Mouse (Mus musculus) E14TG2a.4 (cell line): ENCODE data around the gene Ttf1.

Experiments
- H3K27me3 ChIP-seq: 2 replicates; pipeline ENCODE4 v1.6.1; 2014; ENCODE audit warnings: low read length, control low read depth; ENCODE audit not compliant: insufficient read depth
- H3K36me3 ChIP-seq: 2 replicates; pipeline ENCODE4 v1.6.1; 2014; ENCODE audit warnings: low read length, control low read depth; ENCODE audit not compliant: insufficient read depth
- H3K4me1 ChIP-seq: replicated peaks from 2 replicates; pipeline ENCODE4 v1.6.1; 2014; ENCODE audit warnings: low read depth, low read length, control low read depth
- H3K4me3 ChIP-seq: replicated peaks from 2 replicates; pipeline ENCODE4 v1.5.1; 2014; ENCODE audit warnings: mild to moderate bottlenecking, low read length
- H3K9me3 ChIP-seq: 2 replicates; pipeline ENCODE4 v1.6.1; 2014; ENCODE audit warnings: low read length, control low read depth
- CTCF ChIP-seq: conservative IDR thresholded peaks from 2 replicates; pipeline ENCODE4 v1.5.1; 2014; ENCODE audit warnings: low read length
- NANOG ChIP-seq: IDR thresholded peaks from 2 replicates; pipeline ENCODE4 v1.6.1; 2014; ENCODE audit warnings: borderline replicate concordance, low read length, mixed read lengths
- POU5F1 ChIP-seq: IDR thresholded peaks from 2 replicates; pipeline ENCODE4 v1.6.1; 2014; ENCODE audit warnings: low read length, borderline replicate concordance

Gene Ttf1

GRCm38 (mm10) chr2:29060135-29060597 is at the start of gene Ttf1:
Gene Ttf1 (plus strand): TSS chr2:29060262.
- TF ChIP-seq NANOG, result no peak
- no peak for TF ChIP-seq POU5F1
- TF ChIP-seq CTCF, result no peak
- 0 out of 2 replicates have a peak, but pooled peaks cover 3% of the 10 kb centered on the region for H3K27me3 ChIP-seq
- H3K4me1 ChIP-seq, result peaks cover 51% of the 10 kb centered on the region
- peaks cover 34% of the 10 kb centered on the region for H3K36me3 ChIP-seq
- H3K4me3 ChIP-seq, result peak within 1 kb of the TSS; percentile 96
- no peaks in the 10 kb centered on the region for H3K9me3 ChIP-seq

DNA sequence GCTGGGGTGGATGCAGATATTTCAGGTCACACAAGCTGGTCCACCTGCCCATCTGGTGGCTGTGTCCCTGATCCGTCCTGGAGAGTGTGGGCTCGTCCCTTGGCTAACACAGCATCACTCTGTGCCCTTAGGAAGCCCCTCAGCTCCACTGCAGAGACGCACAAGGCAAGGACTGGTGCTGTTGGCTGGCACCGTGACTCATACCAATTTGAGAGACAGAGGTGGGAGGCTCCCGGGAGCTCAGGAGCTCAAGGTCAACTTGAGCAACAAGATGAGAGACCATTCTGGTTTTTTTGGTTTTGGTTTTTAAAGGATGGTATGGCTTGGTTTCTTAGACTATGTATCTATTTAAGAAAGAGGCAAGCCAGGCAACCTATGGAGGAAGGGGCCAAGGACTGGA is 47.5 kb upstream of the Ttf1 start:
- TF ChIP-seq NANOG, result no peak
- TF ChIP-seq POU5F1, result no peak
- peaks cover 9% of the 10 kb centered on the region for H3K4me1 ChIP-seq
- H3K4me3 ChIP-seq, result no peak overlapping the region
- no peaks in the 10 kb centered on the region for H3K27me3 ChIP-seq
- H3K36me3 ChIP-seq, result no peaks in the 10 kb centered on the region
- H3K9me3 ChIP-seq, result no peaks in the 10 kb centered on the region

DNA sequence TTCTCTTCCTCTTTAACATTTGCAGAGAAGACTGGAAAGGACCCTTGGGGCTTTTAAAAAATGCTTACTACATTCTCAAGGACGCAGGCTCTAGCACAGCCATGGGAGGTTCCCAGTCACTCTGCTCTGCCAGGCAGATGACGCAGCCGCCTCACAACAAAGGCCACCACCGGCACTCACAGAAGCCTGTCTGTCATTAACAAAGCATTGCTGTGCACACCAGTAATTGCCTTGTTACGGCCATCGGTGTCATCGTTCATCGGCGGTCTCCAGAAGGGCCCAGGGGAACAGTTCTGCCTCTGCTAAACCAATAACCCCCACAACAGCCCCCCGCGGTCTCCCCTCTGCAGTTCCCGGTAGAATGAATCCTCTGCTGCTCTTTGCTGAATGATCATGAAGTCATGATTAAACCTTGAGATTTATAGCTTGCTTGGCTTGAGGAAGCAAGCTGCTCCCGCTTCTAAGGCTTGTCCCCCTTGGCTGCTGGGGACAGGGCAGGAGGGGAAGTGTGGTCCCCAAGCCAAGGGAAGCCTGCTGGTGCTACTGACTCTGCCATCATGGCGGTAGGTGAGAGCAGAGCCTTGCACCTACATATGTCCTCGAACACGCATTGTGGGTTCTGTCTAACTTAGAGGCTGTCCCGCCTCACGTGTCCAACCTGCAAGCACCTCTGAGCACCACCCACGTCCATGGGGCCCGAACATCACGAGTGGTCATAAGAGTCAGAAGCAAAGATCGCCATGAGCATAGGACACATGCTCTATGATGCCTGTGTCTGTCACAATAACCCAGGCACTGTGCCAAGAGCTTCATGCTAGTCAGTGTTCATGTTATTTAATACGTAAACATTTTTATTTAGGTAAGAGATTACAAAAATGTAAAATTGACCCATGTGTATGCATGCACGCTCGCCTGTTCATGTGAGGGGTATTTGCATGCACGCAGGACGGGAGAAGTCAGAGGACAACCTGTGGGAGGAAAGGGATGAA is 43.2 kb upstream of the Ttf1 start:
- Histone ChIP-seq H3K4me3 (peak overlapping the region; percentile 63), H3K9me3 (no peaks in the 10 kb centered on the region), H3K4me1 (peaks cover 9% of the 10 kb centered on the region), H3K36me3 (no peaks in the 10 kb centered on the region), H3K27me3 (no peaks in the 10 kb centered on the region)
- TF ChIP-seq CTCF, result no peak
- TF ChIP-seq NANOG, result no peak
- no peak for TF ChIP-seq POU5F1

DNA sequence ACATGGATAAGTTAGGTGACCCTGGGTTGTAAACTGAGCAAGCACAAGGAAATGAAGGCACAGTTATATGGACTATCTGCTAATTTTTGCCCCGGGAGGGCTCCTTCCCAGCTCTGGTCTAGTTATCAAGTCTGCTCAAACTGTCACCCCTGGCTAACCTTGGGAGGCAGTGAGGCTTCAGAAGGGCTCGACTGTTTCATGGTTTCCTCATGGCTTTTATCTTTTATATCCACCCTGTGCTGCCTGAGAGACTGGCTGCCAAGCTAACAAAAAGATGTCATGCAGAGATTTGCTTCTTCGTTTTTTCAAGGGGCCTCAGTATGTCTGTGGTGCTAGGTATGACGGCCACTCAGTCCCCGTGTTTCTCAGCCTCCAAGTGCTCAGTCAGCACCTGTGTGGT is 41.4 kb upstream of the Ttf1 start:
- no peak overlapping the region for H3K4me3 ChIP-seq
- no peaks in the 10 kb centered on the region for H3K9me3 ChIP-seq
- no peaks in the 10 kb centered on the region for H3K27me3 ChIP-seq
- no peaks in the 10 kb centered on the region for H3K36me3 ChIP-seq
- TF ChIP-seq POU5F1 (no peak), CTCF (no peak), NANOG (no peak)
- H3K4me1 ChIP-seq, result peaks cover 9% of the 10 kb centered on the region

- Histone ChIP-seq H3K27me3 (no peaks in the 10 kb centered on the region), H3K4me3 (no peak overlapping the region), H3K9me3 (no peaks in the 10 kb centered on the region), H3K4me1 (peaks cover 9% of the 10 kb centered on the region), H3K36me3 (no peaks in the 10 kb centered on the region)
- no peak for TF ChIP-seq POU5F1
- no peak for TF ChIP-seq CTCF
- no peak for TF ChIP-seq NANOG
These were observed 39.0 kb upstream of the Ttf1 start for GRCm38 (mm10) chr2:29021025-29021424.

DNA sequence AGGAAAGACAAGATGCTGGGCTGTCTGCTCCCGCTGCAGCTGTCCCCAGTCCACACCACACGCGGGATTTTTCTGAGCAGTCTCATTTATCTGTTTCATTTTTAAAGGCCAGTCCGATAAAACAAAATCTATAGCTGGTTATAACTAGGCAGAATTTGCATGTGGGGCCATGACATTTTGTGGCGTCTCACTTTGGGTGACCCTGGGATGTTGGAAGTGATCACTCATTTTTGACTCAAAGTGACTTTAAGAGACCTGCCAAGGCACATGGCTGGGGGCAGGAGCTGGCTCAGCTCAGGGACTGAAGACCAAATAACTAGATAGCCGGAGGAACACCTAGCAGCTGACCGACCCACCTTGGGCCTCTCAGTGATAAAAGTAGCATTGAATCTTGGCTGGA is 37.1 kb upstream of the Ttf1 start:
- Histone ChIP-seq H3K36me3 (no peaks in the 10 kb centered on the region), H3K9me3 (peaks cover 5% of the 10 kb centered on the region; the same call in 1 of the 2 replicates), H3K4me1 (no peaks in the 10 kb centered on the region), H3K4me3 (no peak overlapping the region), H3K27me3 (no peaks in the 10 kb centered on the region)
- TF ChIP-seq NANOG (no peak), POU5F1 (no peak)

DNA sequence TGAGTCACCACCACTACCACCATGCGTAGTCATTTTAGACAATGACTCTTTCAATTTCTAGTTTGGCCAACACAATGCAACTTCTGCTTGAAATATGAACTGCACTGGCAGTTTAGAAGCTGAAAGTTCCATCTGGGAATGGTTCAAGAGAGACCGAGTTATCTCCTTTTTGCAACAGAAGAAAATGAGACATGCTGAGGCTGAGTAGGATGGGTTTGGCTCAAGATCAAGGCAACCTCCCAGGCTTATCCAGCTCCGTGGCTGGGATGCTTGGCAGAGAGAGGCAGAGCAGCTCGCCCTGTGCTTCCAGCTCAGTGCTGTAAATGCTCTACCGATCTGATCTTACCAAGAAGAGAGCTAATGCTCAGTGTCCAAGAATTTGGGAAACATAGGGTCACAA is 34.8 kb upstream of the Ttf1 start:
- no peaks in the 10 kb centered on the region for H3K36me3 ChIP-seq
- no peak for TF ChIP-seq NANOG
- TF ChIP-seq CTCF, result no peak
- TF ChIP-seq POU5F1, result no peak

DNA sequence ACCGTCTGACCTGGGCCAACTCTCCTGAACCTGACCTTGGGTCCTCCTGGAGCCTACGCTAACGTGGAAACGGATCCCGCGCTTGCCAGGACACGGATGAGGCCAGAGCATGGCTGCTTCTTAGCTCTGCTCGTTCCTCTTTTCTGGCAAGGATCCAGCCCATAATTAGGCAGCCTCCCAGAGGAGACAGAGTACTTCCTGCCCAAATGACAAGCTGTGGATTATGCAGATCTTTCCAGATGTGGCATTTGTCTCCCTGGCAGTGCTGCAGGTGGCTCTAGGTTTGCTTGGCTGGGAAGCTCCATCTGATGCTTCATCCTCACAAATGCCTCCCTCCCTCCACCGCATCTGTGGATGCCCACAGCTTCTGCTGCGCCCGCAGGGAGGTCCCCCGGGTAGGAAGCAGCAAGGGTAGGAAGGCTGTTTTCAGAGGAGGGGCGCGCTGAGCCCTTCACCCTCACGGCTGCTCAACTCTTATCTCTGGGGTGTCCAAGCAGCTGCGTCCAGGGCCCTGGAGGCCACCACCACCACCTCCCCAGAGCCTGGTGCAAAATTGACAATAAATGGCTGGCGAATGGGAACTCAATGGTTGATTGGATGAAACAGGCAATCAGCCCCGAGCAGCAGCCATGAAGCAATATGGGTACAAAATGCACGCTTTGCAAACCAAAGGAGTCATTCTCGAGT is 29.9 kb upstream of the Ttf1 start:
- no peaks in the 10 kb centered on the region for H3K27me3 ChIP-seq
- no peaks in the 10 kb centered on the region for H3K36me3 ChIP-seq
- H3K4me1 ChIP-seq, result peaks cover 27% of the 10 kb centered on the region
- TF ChIP-seq NANOG (no peak), POU5F1 (no peak), CTCF (no peak)
- H3K9me3 ChIP-seq, result peaks cover 5% of the 10 kb centered on the region; the same call in 1 of the 2 replicates
- peak overlapping the region; percentile 58 for H3K4me3 ChIP-seq

More for the DNA sequence above, 34.8 kb upstream of the Ttf1 start:
- Histone ChIP-seq H3K27me3 (no peaks in the 10 kb centered on the region), H3K4me3 (no peak overlapping the region), H3K4me1 (peaks cover 9% of the 10 kb centered on the region), H3K9me3 (peaks cover 5% of the 10 kb centered on the region; the same call in 1 of the 2 replicates)
